Mouse (Mus musculus) activated CD4-positive, CD25-positive, alpha-beta regulatory T cell (primary cell): ENCODE measurements around the gene 1110004F10Rik. TPM values are rescaled to one million over a fixed set of nuclear protein-coding genes. Genes with fewer than 3 reads are reported as not detected.

Experiments
- polyA plus RNA-seq, 2 experiments: library from polyadenylated mRNA; unstranded; fragments of 100-300 nt; shearing (Covaris generic); gene quantifications; one replicate each; pipeline ENCODE4 v1.2.1; 2017

The 1110004F10Rik gene
- 100 to 1,000 TPM; 190 to 220 TPM for polyA plus RNA-seq

DNA sequence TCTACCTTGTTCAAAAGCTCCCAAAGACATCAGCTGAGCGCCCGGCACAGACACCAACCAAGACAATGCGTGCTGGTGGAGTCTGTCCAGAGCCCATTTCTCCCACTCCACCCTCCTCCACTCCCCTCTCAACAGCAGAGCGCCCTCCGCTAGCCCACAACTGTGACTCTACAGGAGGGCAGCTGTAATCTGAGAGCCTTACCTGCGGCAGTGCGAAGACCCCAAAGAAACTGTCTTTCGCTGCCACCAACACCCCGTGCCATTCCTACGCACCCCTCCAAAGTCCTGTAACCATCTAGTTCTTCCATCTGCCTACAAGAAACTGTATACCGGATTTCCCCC, at the start of gene 1110004F10Rik:
Gene 1110004F10Rik, plus strand, starts transcription at position 202 of the 342 bp plus-strand sequence.

GRCm38 (mm10) chr7:116038511-116038910, 686 bp upstream of the 1110004F10Rik start, which contains the start of gene Sox6:
Sox6 (minus strand) TSS chr7:116038796.

DNA sequence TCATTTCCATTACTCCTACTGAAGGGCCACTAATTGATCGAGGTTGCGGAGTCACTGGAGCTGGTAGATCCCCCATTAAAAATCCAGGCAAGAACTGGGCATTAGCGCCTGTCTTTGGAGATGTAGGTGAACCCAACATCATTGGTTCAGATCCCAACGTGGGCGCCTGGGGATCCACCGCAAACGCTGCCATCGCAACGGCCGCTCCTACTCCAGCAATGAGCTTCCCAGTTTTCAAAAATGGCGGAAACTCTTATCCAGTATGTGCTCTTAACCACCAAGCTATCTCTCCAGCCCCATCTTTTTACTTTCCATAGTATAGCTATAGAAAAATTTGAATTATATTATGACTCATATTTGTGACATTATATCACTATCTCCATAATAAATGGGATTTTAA, 45.2 kb downstream of the 1110004F10Rik start, which contains the start of gene Gm4353:
Gene Gm4353, minus strand, starts transcription at position 270 of the 400 bp plus-strand sequence.

Other genes starting within 250 kb of the 1110004F10Rik start
- gene Sox6, start 601 bp upstream of the 1110004F10Rik start, polyA plus RNA-seq: 1 to 10 TPM in 1 of 2 experiments, not detected in 1; 1.0 TPM
- under 1 TPM in 1 of 2 experiments, not detected in 1; 0.39 TPM for gene Gm4353, start 45.2 kb downstream of the 1110004F10Rik start, polyA plus RNA-seq